Comparison of ENCODE assay signal across 9 mouse cellular contexts in the genomic region with DNA sequence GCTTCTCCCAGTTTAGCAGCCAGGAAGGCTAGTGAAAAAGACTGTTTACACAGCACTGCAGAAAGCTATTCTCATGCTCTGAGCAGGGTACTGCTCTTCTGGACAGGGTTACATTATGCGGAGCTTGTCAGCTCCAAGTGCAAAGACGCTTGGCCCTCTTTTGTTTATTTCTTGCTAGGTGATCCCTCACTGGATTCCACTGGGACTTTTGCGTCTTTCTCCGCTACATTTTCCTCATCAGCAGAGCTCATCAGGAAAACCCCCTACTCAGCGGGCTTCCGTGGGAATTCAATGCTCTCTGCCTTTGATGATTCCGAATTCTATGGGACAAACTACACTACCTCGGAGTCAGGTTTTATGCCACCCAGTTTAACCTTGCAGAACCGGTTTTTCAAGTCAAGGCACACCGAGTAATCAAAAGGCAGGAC.
DNase-seq lines count a peak whose midpoint lies in the region; ATAC-seq and TF ChIP-seq lines count a peak whose summit lies in the region.
"Had no signal": no experiment of that assay in that cellular context is flagged by ENCODE, and none has a peak within 500 bp of the region (broad histone marks: within the 10 kb centered on the region; RNA-seq: fewer than 3 reads in every experiment).

No protein-coding gene starts in this region.

- no peak for TF ChIP-seq CTCF in cortical plate, adult 2 months (IDR thresholded peaks at IDR 0.05; ENCODE audit: extremely low read depth, insufficient read depth, low read length)

- no peak for ATAC-seq in heart, embryonic 11.5 days (replicated peaks; ENCODE audit: insufficient number of reproducible peaks, low FRiP score, low TSS enrichment)
- ATAC-seq in hindbrain, embryonic 16.5 days: peak; percentile 50; the same call in 1 of the 2 replicates
- peak; percentile 88 for ATAC-seq in lung, embryonic 16.5 days (ENCODE audit: low read depth)
- ATAC-seq in stomach, embryonic 16.5 days (ENCODE audit: insufficient read depth, low FRiP score): peak; percentile 85

- WGBS in heart, embryonic 11.5 days (ENCODE audit: insufficient replicate concordance): 2% methylated on average over 10 of the region's 10 CpGs
- 1% methylated on average over 10 of the region's 10 CpGs for WGBS in hindbrain, embryonic 16.5 days
- WGBS in lung, embryonic 16.5 days: under 1% methylated on average over 10 of the region's 10 CpGs
- WGBS in stomach, embryonic 16.5 days: 1% methylated on average over 10 of the region's 10 CpGs

- no peaks in the 10 kb centered on the region for H3K36me3 ChIP-seq in heart, embryonic 11.5 days (ENCODE audit: control insufficient read depth, insufficient read depth, low read length)
- H3K36me3 ChIP-seq in hindbrain, embryonic 16.5 days (ENCODE audit: control insufficient read depth, insufficient read depth, low read length): no peaks in the 10 kb centered on the region
- no peaks in the 10 kb centered on the region for H3K36me3 ChIP-seq in lung, embryonic 16.5 days (ENCODE audit: control insufficient read depth, insufficient read depth, low read length)
- no peaks in the 10 kb centered on the region for H3K36me3 ChIP-seq in stomach, embryonic 16.5 days (ENCODE audit: control insufficient read depth, insufficient read depth, low read length)

- H3K4me1 ChIP-seq in heart, embryonic 11.5 days (ENCODE audit: control insufficient read depth, insufficient read depth, low read length): no peaks in the 10 kb centered on the region
- peaks cover 2% of the 10 kb centered on the region; the same call in 1 of the 2 replicates for H3K4me1 ChIP-seq in cortical plate, adult 2 months (ENCODE audit: control insufficient read depth, insufficient read depth, low read length)
- H3K4me1 ChIP-seq in hindbrain, embryonic 16.5 days (ENCODE audit: control insufficient read depth, insufficient read depth, low read depth, low read length): no peaks in the 10 kb centered on the region
- H3K4me1 ChIP-seq in lung, embryonic 16.5 days (replicated peaks; ENCODE audit: control insufficient read depth, insufficient read depth, low read length): peaks cover 9% of the 10 kb centered on the region
- H3K4me1 ChIP-seq in stomach, embryonic 16.5 days (ENCODE audit: control insufficient read depth, insufficient read depth, low read length): 0 out of 2 replicates have a peak, but pooled peaks cover 5% of the 10 kb centered on the region

- H3K27me3 ChIP-seq in heart, embryonic 11.5 days (ENCODE audit: control insufficient read depth, insufficient read depth, low read length): no peaks in the 10 kb centered on the region
- H3K27me3 ChIP-seq in hindbrain, embryonic 16.5 days (replicated peaks; ENCODE audit: control insufficient read depth, insufficient read depth, low read length): no peaks in the 10 kb centered on the region
- H3K27me3 ChIP-seq in lung, embryonic 16.5 days (ENCODE audit: control insufficient read depth, insufficient read depth, low read depth, low read length): no peaks in the 10 kb centered on the region
- H3K27me3 ChIP-seq in stomach, embryonic 16.5 days (ENCODE audit: control insufficient read depth, insufficient read depth, low read length): no peaks in the 10 kb centered on the region
- H3K27me3 ChIP-seq: CH12.LX had no signal

- no peak for TF ChIP-seq POLR2A in cortical plate, adult 2 months (IDR thresholded peaks at IDR 0.05; ENCODE audit: extremely low read depth, insufficient read depth, low read length)

- peak overlapping the region; percentile 64 for H3K4me2 ChIP-seq in heart, embryonic 11.5 days
- peak overlapping the region; percentile 76 for H3K4me2 ChIP-seq in hindbrain, embryonic 16.5 days (ENCODE audit: low read length)
- H3K4me2 ChIP-seq in lung, embryonic 16.5 days (ENCODE audit: low read depth, low read length): peak overlapping the region; percentile 79
- H3K4me2 ChIP-seq in stomach, embryonic 16.5 days (ENCODE audit: low read depth, low read length): peak overlapping the region; percentile 52

- no peaks in the 10 kb centered on the region for H3K9me3 ChIP-seq in heart, embryonic 11.5 days (replicated peaks; ENCODE audit: control insufficient read depth, low read length)
- H3K9me3 ChIP-seq in hindbrain, embryonic 16.5 days (ENCODE audit: control insufficient read depth, low read length): no peaks in the 10 kb centered on the region
- no peaks in the 10 kb centered on the region for H3K9me3 ChIP-seq in lung, embryonic 16.5 days (ENCODE audit: control insufficient read depth, low read length)
- H3K9me3 ChIP-seq in stomach, embryonic 16.5 days (replicated peaks; ENCODE audit: control insufficient read depth, low read length): no peaks in the 10 kb centered on the region

- H3K27ac ChIP-seq in heart, embryonic 11.5 days (ENCODE audit: low read depth, low read length): no peak overlapping the region
- no peak overlapping the region for H3K27ac ChIP-seq in cortical plate, adult 2 months (ENCODE audit: insufficient read depth, low read length)
- H3K27ac ChIP-seq in hindbrain, embryonic 16.5 days (ENCODE audit: low read depth, low read length): peak overlapping the region; percentile 56
- peak overlapping the region; percentile 33 for H3K27ac ChIP-seq in lung, embryonic 16.5 days (ENCODE audit: low read length)
- peak overlapping the region; percentile 39 for H3K27ac ChIP-seq in stomach, embryonic 16.5 days (ENCODE audit: low read length)

- H3K4me3 ChIP-seq in heart, embryonic 11.5 days (ENCODE audit: low read depth, low read length): peak overlapping the region; percentile 30
- H3K4me3 ChIP-seq in cortical plate, adult 2 months (ENCODE audit: insufficient read depth, low read length): peak overlapping the region; percentile 13; the same call in 1 of the 2 replicates
- H3K4me3 ChIP-seq in hindbrain, embryonic 16.5 days (ENCODE audit: low read length): peak overlapping the region; percentile 39
- peak overlapping the region; percentile 48 for H3K4me3 ChIP-seq in lung, embryonic 16.5 days (ENCODE audit: low read length)
- peak overlapping the region; percentile 33 for H3K4me3 ChIP-seq in stomach, embryonic 16.5 days (replicated peaks; ENCODE audit: low read length)

- H3K9ac ChIP-seq in heart, embryonic 11.5 days (ENCODE audit: low read depth, low read length): no peak overlapping the region; the same call in 1 of the 2 replicates
- H3K9ac ChIP-seq in hindbrain, embryonic 16.5 days (ENCODE audit: low read depth, low read length): peak overlapping the region; percentile 59
- peak overlapping the region; percentile 45; the same call in 1 of the 2 replicates for H3K9ac ChIP-seq in lung, embryonic 16.5 days (ENCODE audit: low read length)
- peak overlapping the region; percentile 9 for H3K9ac ChIP-seq in stomach, embryonic 16.5 days (ENCODE audit: low read length)

- DNase-seq in heart, adult 8-10 months (ENCODE audit: low spot score): no peak
- no peak for DNase-seq in gastrocnemius, postnatal 10 days
- DNase-seq in spleen, postnatal 14 days (ENCODE audit: low spot score in 2 of 2): no peak

Comparison
In these comparisons a context has a peak if more than half of its experiments do, and no peak if none do; other contexts are left out.
1. H3K27ac ChIP-seq: peak in hindbrain, embryonic 16.5 days (single experiment), lung, embryonic 16.5 days (single experiment) and stomach, embryonic 16.5 days (single experiment); none in heart, embryonic 11.5 days (single experiment) and cortical plate, adult 2 months (single experiment).
2. Peak in every context shown above with its lines, with median percentiles within 50 percentile points of each other: H3K4me2 ChIP-seq and H3K4me3 ChIP-seq.